Mouse (Mus musculus) kidney, postnatal 10 days (tissue): ENCODE measurements around the gene Bak1.

Experiments
- DNase-seq: peaks from one replicate; pipeline ENCODE4 v3.0.0; 2021; ENCODE audit warnings: mixed read lengths

Gene Bak1

DNA sequence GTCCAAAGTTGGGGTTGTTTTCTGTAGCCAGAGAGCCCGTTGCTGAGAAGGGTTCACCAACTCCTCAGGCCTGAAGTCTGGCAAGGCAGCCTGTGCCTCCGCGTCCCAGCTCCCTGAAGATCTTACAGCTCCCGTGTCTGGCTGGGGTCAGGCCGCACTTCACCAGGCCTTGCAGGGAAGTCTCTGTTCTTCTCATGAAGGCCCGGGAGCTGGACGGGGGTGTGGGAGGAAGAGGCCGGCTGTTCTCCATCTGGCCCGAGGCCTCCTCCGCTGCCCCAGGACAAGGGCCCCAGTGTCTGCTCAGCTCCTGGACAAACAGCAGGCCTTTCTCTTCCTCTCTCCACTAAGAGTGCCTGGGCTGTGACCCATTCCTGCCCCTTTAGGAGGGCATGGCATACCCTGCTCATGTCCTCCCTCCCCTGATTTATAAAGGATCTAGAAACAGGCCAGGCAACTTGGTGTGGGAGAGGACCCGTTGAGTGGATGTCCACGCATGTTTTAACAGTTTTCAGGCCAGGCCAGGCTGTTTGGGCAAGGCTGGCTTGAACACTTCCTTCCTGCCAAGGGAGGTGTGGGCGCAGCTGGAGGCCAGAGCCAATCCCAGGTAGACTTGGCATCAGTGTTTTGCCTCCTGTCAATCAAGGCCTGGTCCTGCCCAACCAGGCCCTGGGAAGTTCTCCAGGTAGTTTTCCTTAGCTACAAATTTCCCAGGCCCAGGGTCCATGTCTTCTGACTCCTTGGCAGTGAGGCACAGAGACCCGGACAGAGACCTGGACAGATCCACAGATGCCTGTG, 19.8 kb upstream of the Bak1 start:
- DNase-seq = peak; percentile 57

DNA sequence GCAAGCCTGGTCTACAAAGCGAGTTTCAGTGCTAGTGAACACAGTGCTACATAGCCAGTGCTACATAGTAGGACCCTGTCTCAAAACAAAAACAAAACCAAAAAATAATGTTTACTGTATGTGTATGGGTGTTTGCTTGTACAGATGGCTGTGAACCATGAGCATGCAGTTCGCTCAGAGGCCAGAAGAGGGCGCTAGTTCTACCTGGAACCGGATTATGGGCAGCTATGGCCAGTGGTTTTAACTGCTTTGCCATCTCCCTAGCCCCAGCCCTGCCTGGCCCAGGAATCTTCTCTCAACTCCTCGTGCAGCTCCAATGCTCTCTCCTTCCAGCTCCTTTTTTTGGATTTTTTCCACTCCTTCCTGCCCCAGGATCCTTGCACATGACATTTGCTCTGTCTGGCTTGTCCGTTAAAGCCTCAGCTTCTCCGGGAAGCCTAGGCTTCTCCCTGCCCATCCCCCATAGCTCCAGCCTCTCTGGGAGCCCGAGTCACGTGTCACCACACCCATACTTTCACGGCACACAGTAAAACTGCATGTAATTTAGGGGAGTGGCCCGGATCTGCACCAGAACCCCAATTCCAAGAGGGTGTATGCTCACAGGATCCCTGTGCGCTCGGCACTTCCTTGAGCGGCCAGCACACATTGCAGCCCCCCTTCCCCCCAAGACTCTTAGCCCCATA, 19.1 kb upstream of the Bak1 start:
- no peak for DNase-seq

DNA sequence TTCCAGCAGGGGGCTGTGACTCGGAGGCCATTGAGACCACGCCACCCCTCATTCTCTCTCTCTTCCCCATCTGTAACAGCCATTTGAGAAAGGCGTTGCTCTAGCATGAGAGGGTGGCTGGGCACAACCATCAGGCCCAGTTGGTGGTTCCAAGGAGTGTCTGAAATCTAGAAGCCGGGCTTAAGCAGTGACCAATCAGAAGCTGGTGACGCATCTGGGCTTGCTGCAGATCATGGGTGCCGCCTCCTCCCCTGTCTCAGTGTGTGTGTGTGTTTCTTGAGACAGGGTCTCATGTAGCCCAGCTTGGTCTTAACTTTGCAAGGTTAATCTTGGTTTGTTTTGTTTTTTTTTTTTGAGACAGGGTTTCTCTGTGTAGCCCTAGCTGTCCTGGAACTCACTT, 16.4 kb upstream of the Bak1 start:
- DNase-seq = no peak

DNA sequence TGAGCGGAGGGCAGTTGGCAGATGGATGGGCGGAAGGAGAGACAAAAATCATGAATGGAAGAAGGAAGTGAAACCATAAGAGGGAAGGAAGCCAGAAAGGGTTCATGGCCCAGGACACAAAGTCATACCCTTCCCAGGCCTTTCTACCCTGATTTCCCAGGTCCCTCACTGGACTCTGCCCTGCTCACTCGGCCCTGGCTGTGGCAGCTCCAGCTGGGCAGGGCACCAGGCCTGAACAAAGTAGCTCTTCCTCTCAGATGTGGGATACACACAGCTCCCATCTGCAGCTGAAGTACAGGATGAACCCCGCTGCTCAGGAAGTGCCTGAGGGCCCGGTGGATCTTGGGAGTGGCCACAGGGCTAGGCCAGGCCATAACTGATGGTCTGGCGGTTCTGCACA, 14.0 kb upstream of the Bak1 start:
- peak; percentile 54 for DNase-seq

DNA sequence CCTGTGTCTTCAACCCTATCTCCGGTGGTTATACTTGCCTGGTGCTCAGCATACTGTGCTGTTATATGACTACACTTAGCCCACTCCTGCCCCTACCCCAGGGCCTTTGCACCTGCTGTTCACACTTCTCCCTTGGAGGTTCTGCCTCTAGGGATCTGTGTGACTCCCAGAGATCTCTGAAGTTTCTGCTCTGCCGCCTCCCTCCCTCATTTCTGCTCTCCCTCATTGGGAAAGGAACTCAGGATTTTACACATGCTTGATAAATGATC, 12.9 kb upstream of the Bak1 start:
- DNase-seq = no peak

DNA sequence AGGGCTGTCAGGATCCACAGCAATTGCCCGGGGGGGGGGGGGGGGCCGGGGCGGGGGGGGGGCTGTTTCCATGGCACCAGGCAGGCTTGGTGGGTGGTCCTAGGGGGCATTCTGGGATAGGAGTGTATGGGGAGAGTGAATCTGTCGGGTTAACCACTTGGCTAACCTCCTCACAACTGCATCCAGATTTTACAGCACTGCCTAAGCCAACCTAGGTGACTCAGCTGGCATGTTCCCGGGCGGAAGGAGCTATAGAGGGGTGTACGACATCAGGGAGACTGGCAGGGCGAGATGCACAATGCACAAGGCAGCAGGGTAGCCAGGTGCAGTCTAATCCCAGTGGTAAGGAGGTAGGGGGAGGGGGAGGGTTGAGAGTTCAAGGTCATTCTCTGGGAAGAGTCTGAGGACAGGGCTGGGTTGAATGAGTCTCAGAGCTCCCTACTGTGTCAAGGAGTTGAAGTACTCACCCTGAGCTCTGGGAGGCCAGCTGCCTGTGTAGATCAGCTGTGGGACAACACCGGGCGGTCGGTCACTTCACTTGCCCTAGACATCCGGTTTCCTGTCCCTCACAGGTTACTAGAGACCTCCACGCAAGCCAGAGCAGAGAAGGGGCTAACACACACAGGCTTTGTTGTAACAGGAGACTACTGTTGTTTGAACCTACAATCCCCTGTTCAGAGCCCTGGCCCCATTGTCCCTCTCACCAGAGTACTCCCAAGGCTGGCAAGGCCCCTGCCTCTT, 12.4 kb upstream of the Bak1 start:
- DNase-seq = no peak

DNA sequence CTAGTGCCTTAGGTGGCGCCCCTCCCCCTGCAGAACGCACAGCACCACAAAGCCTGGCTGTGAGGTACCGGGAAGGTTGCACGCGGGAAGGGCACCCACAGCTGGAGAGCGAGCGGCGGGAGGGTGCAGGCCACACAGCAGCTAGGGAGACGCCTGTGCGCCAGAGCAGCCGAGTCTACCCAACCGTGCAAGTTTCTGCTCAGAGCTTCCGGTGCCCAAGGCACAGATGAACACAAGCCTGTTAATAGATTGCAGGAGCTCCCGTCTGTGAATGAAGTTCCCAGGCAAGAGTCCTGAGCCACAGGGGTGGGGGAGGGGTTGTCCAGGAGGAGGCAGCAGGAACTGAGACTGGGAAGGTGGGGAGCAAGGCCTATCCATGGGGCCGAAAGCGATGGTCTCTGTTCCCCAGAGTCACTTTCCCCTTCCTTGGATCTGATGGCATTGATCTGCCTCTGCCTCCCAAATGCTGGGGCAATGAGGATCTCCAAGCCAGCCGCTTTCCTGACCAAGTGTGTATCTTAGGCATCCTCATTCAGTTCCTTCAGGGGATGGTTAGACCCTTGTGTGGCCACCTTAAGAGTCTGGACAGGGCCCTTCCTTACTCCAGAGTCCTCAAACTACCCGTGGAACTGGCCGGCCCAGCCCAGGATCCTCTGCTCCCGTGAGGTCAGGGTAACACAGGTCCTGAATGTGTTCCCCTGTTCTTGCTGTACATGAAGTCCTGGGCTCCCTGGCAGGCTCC, 11.7 kb upstream of the Bak1 start:
- peak; percentile 75 for DNase-seq

DNA sequence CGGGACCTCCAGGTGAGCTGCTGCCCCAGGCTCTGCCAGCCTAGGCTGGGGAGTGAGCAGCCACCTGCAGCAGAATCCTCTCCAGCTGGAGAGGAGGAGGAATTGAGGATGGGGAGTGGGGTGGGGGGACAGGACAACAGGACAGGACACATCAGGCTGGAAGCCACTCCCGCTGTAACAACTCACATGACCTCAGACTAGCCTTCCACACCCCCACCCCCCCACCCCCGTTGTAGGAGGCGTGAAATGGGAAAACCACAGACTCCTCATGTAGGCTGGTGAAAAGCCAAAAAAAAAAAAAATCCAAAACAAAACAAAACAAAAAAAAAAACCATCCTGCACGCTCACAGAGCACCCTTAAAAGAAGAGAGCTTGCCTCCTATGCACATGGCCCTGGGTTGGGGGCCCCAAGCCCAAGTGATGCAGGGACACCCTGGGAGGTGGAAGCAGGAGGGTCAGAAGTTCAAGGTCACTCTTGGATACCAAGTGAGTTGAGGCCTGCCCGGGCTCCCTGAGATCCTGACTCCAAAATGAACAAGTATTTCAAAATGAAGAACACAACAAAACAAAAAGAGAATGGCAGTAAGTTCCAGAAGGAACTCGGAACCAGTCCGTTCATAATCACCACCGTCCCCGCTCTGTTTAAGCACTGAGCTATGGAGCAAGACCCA, 10.8 kb upstream of the Bak1 start:
- DNase-seq = no peak

DNA sequence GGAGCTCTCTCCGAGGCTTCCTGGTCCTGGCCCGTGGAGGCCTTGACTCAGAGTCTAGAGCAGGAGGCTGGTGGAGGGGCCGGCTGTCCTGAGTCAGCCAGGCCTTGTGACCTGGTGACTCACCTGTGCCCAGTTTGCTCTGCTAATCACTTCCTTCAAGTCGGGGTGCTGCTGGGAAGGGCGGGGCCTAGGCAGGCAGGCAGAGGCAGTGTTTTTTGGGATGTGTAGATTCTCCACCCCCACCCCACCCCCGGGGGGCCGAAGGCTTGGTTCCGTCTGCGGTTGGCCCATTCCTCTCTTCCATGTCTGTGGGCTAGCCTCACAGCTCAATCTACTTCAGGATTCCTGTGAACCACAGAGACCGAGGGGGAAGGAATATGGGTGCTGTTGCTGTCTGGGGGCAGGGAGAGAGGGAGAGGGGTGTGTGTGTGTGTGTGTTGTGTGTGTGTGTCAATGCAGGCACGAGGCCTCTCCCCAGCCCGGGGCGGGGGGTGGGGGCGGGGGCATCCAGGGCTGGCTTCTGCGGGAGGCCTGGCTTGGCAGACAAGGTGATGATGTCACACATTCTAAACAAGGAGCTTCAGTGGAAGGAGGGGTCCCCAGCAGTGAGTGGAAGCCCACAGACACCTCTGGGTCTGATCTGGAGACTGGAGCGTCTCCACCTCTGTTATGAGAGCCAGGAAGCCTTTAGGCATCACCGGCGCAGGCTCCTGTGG, 9.7 kb upstream of the Bak1 start:
- DNase-seq = no peak

DNA sequence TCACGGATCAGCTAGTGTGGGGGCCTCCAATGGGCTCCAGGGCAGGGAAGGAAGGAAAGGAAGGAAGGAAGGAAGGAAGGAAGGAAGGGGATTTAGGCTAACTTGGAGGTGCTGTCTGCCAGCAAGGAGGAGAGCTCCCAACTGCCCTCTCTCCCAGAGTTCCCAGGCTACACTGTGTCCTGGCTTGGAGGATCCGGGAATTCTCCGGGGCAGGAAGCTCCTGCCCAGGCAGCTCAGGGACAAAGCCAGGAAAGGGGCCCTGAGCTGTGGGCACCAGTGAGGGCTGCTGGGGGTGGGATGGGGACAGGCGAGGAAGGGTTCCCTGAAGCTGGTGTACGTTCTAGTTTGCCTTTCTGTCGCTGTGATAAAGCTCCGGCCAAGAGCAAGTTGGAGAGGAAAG, 7.7 kb upstream of the Bak1 start:
- no peak for DNase-seq

DNA sequence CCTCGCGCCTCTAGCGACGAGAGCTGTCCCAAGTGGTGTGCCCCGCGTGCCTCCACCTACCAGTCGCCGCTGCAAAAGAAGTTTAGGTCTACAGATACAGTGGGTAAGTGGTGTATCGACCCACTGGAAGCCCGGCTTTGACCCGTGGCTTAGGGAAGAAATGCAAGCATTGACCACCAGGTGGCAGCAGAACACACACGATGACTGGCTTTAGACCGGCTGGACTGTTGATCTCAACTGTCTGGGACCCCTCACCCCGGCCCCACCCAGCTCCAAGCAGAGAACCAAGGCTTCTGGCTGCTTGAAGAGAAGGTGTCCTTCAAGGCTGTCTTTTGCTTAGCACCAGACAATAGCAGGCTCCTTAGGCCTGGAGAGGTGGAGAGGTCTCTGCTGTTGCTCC, 4.1 kb upstream of the Bak1 start:
- DNase-seq = peak; percentile 90

DNA sequence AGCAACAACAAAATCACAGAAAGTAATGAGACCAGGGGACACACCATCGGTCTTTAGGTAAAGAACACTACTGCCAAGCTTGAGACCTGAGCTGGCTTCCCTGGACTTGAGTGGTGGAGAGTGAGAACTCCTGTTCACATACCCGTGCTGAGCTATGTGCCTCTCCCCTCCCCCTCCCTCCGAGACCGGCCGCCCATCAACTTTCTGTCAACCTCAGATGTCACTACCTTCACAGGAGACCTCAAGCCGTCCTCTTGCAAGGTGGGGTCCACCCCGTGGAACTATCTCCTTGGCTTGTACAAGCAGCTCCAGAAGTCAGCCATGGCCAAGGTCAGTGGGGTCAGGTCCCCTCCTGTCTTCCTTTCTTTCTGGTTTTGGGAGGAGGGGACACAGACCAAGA, 3.5 kb upstream of the Bak1 start:
- DNase-seq = peak; percentile 21

DNA sequence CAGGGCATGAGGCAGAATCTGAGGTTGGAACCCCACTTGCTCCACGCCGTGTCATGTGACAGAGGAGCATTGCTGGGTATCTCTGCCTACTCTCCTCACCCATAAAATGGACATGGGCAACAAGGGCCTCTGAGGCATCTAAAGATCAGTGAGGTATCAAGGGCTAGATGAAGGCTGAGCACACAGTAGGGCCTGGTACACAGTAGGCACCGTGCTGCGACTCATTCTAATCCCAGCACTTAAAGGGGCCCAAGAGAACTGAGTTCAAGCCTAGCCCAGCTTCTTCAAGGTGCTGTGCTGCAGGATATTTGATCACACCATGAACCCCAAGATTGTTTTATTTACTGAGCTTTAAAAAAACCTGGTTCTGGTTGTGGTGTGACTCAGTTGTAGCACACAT, 2.1 kb upstream of the Bak1 start:
- DNase-seq = no peak

DNA sequence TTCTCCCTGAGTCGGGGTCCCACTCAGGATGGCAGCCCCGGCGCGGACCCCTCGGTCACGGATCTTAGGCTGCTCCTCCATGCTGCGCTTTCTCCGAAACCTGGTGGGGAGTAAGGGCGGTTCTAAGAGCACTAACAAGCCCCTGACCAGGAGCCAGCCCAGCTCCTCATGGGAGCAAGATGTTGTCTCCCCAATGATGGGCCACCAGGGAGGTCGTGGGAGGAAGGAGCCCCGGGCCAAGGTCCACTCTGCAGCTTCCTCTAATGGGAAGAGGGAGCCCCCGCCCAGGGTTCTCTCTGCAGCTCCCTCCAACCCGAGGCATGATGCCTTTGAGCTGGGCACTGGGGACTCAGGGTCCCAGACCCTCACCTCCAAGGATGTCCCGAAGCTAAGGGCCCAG, 622 bp upstream of the Bak1 start:
- peak; percentile 22 for DNase-seq

DNA sequence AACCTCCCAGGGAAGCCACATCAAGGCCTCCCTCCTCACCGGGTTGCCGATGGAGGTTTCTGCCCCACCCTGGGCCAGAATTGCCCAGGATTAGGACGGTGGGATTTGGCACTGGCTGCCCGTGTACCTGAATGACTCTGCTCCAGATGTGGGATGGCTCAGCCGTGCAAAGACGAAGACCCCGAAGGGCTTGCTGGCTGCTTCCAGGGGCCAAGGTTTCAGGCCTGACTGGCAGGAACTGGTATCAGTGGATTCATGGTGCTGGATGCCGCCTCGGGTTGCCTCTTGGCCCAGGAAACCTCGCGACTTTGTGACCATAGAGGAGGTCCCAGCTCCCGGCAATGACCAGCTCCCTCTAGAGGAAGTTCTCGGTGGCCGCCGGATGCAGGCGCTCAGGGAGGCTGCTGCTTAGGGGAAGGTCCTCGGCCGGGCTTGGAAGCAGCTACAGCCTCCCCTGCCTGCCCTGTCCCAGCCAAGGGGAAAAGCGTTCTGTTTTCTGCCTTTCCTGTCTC, 469 bp downstream of the Bak1 start:
- DNase-seq = peak; percentile 95

DNA sequence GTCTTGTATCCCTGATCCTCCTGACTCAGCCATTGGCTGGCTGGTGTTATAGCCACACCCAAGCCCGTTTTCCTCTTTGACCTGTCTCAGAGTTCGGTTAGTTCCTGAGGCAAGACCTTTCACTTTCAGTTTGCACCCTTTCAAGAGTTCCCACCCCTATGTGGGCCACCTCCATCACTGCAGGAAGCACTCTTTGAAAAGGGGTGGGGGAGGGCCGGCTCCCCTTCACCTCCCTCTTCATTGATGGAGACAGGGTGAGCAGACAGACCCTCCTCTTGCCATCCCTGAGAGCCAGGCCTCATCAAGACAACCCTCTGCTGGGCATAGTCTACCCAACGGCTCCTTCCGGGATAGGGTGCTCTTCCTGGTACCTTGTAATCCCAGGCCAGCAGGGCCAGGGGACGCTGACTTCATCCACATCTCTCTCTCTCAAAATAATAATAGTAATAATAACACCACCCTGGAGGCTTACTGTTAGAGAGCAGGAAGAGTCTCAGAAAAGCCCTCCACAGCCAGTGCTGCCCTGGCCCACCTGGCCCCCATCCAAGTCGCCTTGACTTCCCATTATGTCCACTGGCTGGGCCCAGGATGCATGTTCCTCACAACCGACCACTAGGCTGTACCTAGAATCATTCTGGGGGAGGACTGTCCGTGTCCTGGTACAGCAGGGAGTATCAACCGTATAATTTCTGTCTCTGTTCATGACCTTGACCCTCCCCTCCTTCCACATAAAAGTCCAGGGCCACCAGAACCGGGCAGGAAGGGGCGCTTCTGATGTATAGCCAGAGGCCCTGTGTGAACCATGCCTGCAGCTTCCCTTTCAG, 1.1 kb downstream of the Bak1 start:
- DNase-seq = peak; percentile 73

DNA sequence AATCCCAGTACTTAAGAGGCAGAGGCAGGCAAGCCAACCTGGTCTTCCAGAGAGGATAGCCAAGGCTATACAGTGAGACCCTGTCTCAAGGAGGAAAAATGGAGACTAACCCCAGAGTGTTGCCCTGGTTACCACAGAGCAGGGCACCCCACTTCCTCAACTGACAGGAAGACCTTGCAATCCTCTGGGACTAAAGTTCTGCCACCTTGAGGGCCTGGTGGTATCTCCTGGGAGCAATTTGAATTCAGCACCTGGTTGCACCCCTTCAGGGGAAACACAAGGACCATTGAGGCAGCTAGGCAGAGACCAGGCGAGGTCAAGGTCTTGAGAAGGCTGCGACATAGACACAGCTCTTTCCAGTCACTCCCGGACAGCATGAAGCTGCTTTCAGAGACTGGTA, 2.9 kb downstream of the Bak1 start:
- no peak for DNase-seq

DNA sequence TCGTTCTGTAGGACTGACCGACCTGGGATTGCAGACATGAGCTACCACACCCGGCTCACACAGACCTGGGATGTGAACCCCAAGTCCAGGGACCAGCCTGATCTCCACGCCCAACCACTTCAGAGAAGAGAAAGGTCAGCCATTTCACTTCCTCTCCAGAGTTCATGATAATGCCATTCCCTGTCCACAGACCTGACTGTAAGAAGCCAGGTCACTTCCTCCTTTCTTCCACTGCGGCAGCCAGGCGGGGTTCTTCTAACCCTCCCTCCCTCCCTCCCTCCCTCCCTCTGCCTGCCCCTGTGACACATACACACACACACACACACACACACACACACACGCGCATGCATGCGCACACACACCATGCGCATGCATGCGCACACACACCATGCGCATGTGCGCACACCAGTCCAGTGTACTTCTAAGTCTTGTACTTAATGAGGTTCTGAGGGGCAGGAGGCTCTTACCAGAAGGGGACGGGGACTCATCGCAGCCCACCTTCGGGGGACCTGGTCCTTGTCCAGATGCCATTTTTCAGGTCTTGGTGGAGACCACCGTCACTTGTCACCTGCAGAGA, 3.4 kb downstream of the Bak1 start:
- DNase-seq = no peak

DNA sequence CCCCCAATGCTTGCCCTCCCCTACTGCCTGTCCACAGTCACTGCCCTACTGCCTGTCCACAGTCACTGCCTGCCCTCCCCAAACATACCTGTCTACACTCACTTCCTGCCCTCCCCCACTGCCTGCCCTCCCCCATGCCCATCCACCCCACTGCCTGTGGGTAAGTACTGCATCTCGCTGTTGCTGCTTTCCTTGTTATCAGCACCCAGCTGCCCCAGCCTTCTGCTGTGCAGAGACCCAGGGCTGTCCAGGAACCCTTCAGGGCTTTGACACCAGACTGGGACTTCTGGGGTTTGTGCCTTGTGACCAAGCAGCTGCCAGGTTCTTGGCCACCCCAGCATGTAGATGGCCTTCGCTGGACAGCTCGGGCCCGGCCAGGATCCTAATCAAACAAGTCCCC, 5.5 kb downstream of the Bak1 start:
- DNase-seq = no peak

DNA sequence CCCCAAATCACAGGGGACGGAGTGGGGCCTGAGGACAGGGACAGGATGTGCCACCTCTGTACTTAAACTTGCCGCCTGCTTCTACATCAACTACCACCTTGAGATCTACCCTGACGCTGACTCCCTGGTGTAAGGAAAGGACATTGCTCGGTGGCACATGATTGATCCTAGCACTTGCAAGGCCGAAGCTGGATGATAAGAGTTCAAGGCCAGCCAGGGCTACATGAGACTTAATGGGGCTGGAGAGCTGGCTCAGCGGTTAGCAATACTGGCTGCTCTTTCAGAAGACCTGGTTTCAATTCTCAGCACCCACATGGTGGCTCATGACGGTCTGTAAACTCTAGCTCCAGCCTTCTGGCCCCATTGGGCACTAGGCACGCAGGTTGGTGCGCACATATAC, 7.1 kb downstream of the Bak1 start:
- peak; percentile 4 for DNase-seq

DNA sequence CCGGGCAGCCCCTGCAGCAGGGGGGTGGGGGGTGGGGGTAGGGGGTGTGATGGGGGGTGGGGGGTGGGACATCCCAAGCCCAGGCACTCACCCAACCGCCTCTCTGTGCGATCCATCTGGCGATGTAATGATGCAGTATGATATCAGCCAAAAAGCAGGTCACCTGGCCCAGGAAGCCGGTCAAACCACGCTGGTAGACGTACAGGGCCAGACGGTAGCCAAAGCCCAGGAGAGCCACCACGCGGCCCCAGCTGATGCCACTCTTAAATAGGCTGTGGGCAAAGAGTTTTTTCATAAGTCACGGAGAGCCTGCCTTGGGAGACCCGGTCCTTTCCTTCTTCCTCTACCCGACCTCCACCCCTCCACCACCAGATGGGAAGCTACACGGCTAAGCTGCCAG, 7.7 kb downstream of the Bak1 start:
- peak; percentile 5 for DNase-seq
